Mouse (Mus musculus): ENCODE measurements around the gene Tfg. TPM values are rescaled to one million over a fixed set of nuclear protein-coding genes. Genes with fewer than 3 reads are reported as not detected.

Tfg gene
- polyA plus RNA-seq, 1 experiment from 2014 or later: 177 TPM

DNA sequence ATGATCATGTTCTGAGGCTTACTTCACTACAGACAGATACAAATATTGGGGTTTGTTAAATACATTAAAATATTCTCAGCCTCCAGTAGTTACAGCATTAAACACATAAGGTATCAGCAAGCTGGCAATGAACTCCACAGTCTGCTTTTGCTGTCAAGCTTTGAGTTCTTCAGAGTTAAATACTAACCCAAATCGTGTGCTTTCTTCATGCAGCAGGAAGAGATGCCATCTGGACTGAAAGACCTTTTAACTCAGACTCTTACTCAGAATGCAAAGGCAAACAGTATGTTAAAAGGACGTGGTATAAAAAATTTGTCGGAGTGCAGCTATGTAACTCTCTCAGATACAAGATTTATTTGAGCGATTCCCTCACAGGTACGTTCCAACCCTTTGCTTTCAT lies 30.5 kb downstream of the Tfg start:
- Histone ChIP-seq H3K36me3 (peaks cover 39% of the 10 kb centered on the region), H3K4me3 (no peak overlapping the region), H3K9me3 (no peaks in the 10 kb centered on the region), H3K4me2 (replicated peaks) (no peak overlapping the region), H3K27me3 (no peaks in the 10 kb centered on the region), H3K27ac (replicated peaks) (no peak overlapping the region), H3K4me1 (no peaks in the 10 kb centered on the region), H3K9ac (replicated peaks) (no peak overlapping the region)
- no peak for ATAC-seq (ENCODE audit: low FRiP score, low read depth)
- WGBS: 95% methylated on average over 5 of the region's 5 CpGs

DNA sequence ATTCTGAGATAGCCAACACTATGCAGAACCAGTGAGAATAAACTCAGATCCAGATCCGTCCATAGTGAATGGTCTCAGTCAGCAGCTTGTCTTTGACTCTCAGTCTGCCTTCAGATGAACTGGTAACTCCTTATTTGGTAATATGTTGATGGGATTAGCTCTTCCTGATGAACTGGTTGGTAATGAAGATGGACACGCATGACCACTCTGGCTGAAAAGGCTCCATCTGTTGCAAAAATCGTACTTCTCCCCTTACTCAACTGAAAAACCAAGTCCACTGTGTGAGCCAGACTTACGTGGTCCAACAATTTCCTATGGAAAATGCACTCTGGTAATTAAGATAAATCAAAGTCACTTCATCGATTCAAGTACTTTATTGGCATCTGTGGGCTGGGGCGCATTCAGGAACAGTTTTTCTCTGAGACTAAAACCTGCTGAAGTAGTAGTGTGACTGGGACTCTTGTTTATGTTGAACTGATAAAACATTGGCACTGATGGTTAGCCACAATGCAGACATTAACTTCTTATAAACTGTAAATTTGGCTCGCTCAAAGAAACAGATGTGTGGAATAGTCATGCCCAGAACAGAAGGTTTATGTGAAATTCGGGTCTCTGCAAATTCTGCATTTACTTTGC lies 36.1 kb downstream of the Tfg start:
- 71% methylated on average over 8 of the region's 8 CpGs for WGBS
- Histone ChIP-seq H3K9ac (replicated peaks) (no peak overlapping the region), H3K4me1 (no peaks in the 10 kb centered on the region; the same call in 1 of the 2 replicates), H3K4me3 (no peak overlapping the region), H3K9me3 (no peaks in the 10 kb centered on the region), H3K27me3 (no peaks in the 10 kb centered on the region), H3K36me3 (peaks cover 8% of the 10 kb centered on the region), H3K27ac (replicated peaks) (no peak overlapping the region), H3K4me2 (replicated peaks) (no peak overlapping the region)
- ATAC-seq (ENCODE audit: low FRiP score, low read depth): peak; percentile 72

DNA sequence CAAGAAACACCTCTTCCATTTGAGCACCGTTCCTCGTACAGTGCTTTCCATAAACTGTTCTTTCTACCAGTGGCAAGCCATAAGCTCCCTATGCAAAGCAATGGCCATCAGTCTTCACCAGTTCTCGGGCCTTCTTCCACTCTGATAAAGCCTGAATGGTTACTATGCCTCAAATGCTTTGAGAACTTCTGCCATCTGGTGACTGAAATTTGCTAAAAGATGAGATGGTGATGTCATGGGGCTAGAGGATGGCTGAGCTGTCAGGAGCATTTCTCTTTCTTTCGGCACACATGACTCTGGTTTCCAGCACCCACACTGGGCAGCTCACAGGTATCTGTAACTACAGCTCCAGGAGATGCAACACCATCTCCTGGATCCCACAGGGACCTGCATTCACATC lies 40.1 kb downstream of the Tfg start:
- Histone ChIP-seq H3K36me3 (no peaks in the 10 kb centered on the region), H3K9ac (replicated peaks) (no peak overlapping the region), H3K9me3 (no peaks in the 10 kb centered on the region), H3K27ac (replicated peaks) (no peak overlapping the region), H3K4me3 (no peak overlapping the region), H3K4me1 (no peaks in the 10 kb centered on the region; the same call in 1 of the 2 replicates), H3K4me2 (replicated peaks) (no peak overlapping the region), H3K27me3 (no peaks in the 10 kb centered on the region)
- WGBS: 75% methylated on average over 4 of the region's 4 CpGs
- ATAC-seq (ENCODE audit: low FRiP score, low read depth): no peak

DNA sequence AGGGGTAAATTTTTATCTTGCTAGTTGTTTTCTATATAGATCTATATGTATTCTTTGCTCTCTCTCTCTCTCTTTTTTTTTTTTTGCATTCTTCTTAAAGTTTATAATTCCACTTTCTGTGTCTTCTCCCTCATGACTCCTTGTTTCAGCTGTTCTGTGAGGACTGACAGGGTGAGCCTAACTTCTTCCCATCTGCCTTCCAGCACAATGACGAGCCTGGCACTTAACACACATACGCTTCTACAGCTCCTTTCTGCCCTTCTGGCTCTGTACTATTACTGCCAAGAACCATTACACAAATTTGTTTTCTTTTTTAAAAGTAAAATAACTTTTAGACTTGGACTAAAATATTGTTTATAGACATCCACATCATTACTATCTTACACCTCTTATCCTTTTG lies 43.8 kb downstream of the Tfg start:
- Histone ChIP-seq H3K4me1 (no peaks in the 10 kb centered on the region), H3K4me3 (no peak overlapping the region), H3K9me3 (no peaks in the 10 kb centered on the region), H3K36me3 (no peaks in the 10 kb centered on the region), H3K27ac (replicated peaks) (no peak overlapping the region), H3K4me2 (replicated peaks) (no peak overlapping the region), H3K27me3 (no peaks in the 10 kb centered on the region), H3K9ac (replicated peaks) (no peak overlapping the region)
- no peak for ATAC-seq (ENCODE audit: low FRiP score, low read depth)
- WGBS: 84% methylated on average over 2 of the region's 2 CpGs

DNA sequence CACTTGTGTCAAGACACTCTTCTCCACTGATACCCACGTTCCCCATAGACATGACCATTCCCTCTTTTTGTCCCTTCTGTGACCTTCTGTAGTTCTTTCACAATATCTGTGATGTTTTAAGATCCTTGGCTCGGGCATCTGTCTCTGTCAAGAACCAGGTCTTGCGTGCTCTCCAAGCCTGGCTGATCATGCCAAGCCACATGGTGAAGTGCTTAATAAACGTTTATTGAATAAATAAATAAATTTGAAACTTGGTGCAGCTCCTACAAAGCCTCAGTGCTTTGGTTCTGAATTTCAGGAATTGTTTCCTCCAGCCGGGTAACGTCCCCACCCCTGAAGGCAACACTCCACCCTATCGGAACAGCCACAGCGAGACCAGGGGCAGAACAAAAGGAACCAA lies 46.3 kb downstream of the Tfg start:
- ATAC-seq (ENCODE audit: low FRiP score, low read depth): no peak

DNA sequence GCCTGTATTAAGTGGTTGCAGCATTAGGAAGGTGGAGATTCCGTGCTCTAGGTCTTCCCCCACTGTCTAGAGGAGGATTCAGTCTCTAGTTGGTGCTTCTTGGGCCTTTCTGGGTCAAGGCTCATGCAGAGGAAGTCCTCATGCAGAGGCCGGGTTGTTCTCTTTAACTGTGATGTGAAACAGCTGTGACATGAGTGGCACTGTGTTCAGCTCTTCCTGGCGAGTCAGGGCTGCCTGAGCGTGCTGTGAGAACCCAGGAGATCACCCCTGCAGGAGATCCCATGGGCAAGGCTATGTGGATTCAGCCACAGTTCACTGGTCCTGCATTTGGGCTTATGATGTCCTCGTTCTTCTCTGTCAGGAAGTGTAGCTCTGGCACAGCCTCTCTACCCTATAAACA lies 47.7 kb downstream of the Tfg start:
- Histone ChIP-seq H3K36me3 (no peaks in the 10 kb centered on the region), H3K4me2 (replicated peaks) (no peak overlapping the region), H3K4me1 (no peaks in the 10 kb centered on the region), H3K27ac (replicated peaks) (no peak overlapping the region), H3K9me3 (no peaks in the 10 kb centered on the region), H3K4me3 (no peak overlapping the region), H3K9ac (replicated peaks) (no peak overlapping the region), H3K27me3 (no peaks in the 10 kb centered on the region)
- no peak for ATAC-seq (ENCODE audit: low FRiP score, low read depth)
- 82% methylated on average over 5 of the region's 5 CpGs for WGBS

More for the DNA sequence above, 46.3 kb downstream of the Tfg start:
- Histone ChIP-seq H3K27ac (replicated peaks) (no peak overlapping the region), H3K9ac (replicated peaks) (no peak overlapping the region), H3K4me1 (no peaks in the 10 kb centered on the region), H3K4me2 (replicated peaks) (no peak overlapping the region), H3K27me3 (no peaks in the 10 kb centered on the region), H3K4me3 (no peak overlapping the region), H3K36me3 (no peaks in the 10 kb centered on the region), H3K9me3 (no peaks in the 10 kb centered on the region)
- WGBS: 87% methylated on average over 8 of the region's 8 CpGs

DNA sequence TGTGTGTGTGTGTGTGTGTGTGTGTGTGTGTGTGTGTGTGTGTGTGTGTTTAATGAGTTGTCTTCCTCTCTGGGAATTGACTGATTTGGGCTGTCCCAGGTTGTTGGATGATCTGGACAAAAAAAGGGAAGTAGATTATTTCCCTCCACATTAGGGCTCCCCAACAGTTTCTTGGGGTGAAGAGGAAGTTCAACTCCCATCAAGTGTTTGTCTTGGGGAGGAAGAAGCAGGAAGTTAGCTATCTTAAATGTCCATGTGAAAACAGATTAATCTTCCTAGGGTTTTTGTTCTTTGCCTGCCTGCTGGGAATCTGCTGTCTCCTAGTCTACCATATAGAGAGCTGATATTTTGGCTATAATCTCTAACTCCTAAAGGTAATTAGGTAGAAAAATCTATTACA lies 58.4 kb downstream of the Tfg start:
- ATAC-seq (ENCODE audit: low FRiP score, low read depth): no peak
- H3K4me1 ChIP-seq: no peaks in the 10 kb centered on the region
- no peaks in the 10 kb centered on the region for H3K36me3 ChIP-seq
- H3K4me2 ChIP-seq (replicated peaks): no peak overlapping the region
- H3K27ac ChIP-seq (replicated peaks): no peak overlapping the region
- no peaks in the 10 kb centered on the region for H3K27me3 ChIP-seq
- no peak overlapping the region for H3K4me3 ChIP-seq
- no peaks in the 10 kb centered on the region for H3K9me3 ChIP-seq
- H3K9ac ChIP-seq (replicated peaks): no peak overlapping the region

DNA sequence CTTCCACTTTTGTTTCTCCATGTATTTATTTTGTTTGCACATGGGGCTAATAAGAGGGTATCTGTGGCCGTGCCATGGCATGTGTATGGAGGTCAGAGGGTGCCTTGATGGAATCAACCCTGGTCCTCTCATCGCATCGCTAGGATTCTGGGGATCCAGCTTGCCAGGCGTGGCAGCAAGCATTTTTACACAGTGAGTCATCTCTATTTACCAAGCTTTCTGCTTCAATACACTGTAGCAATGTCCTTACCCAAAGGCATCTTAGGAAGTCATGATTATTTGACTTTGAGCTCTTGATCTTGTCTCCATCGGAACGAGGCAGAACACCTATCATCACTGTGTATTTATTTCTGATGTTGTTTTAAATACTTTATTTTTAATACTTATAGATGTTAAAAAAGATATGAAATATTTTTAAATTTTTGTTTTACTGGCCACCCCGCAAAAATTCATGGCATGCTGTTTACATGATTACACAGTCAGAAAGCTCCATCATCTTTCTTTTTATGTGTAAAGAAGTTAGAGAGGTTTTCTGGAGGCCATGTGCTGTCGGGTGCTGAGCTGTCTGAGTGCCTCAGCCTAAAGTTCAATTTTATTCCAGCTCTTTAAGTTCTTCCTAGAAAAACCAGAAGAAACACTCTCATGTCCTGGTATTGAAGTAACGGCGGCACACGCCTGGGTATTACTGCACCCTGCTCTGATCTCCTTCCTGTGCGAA lies 61.9 kb downstream of the Tfg start:
- H3K4me2 ChIP-seq (replicated peaks): no peak overlapping the region; the same call in 1 of the 2 replicates
- no peak overlapping the region for H3K9ac ChIP-seq (replicated peaks)
- H3K36me3 ChIP-seq: no peaks in the 10 kb centered on the region
- 74% methylated on average over 12 of the region's 12 CpGs for WGBS
- no peaks in the 10 kb centered on the region for H3K27me3 ChIP-seq
- ATAC-seq (ENCODE audit: low FRiP score, low read depth): no peak
- H3K4me3 ChIP-seq: no peak overlapping the region
- H3K4me1 ChIP-seq: no peaks in the 10 kb centered on the region
- no peaks in the 10 kb centered on the region for H3K9me3 ChIP-seq
- H3K27ac ChIP-seq (replicated peaks): no peak overlapping the region

DNA sequence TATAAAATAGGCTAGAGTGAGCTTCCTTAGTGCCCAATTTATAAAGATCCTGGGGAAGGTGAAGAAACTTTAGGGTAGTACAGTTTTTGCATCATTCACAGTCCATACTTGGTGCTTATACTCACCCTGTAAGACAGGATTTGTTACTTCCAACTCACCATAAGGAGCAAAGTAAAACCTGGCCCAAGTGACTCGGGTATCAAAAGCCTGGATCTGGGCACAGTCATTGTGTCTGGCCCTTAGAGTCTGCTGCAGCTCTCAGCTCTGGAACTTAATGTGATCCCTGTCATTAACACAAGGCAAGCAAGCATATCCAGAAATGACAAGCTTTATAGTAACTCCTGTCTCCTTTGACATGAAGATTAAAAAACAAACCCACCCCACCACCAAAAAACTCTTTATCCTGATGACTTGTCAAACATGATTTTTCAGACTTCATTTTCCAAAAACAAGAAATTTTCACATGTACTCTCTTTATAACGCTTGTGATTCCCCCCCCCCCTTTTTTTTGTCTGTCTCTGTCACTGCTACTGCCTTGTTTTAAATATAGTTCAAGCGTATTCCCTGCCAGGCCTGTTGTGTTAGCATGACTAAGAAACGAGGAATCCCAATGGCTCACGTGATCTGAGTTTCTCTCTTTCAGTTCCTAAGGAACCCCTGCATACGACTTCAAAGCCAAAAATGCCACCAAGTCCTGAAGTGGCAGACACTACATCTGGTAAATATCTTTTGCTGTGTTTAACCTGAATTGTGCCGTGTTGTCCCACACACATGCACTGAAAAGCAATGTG lies 70.7 kb downstream of the Tfg start:
- WGBS: 61% methylated on average over 7 of the region's 7 CpGs
- ATAC-seq (ENCODE audit: low FRiP score, low read depth): no peak

DNA sequence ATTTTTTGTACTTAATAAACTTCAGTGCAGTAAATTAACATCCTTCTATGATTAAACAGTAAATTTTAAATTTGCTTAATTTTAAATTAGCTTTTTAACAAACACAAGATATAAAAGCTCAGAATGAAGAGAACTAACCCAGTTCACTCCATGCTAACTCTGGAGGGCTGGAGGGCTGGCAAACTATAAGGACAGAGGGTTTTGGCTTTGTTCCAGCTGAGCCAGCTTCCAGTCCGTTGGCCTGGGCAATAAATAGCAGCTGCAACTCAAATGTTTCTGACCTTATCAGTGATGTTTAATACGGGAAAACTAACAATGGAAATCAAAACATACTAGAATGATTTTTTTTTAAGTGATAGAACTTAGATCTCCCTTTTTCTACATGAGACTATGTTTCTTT lies 72.0 kb downstream of the Tfg start:
- Histone ChIP-seq H3K9me3 (no peaks in the 10 kb centered on the region), H3K9ac (replicated peaks) (no peak overlapping the region), H3K4me2 (replicated peaks) (no peak overlapping the region), H3K27me3 (no peaks in the 10 kb centered on the region), H3K36me3 (no peaks in the 10 kb centered on the region), H3K27ac (replicated peaks) (no peak overlapping the region), H3K4me3 (no peak overlapping the region), H3K4me1 (no peaks in the 10 kb centered on the region)
- no peak for ATAC-seq (ENCODE audit: low FRiP score, low read depth)
- 39% methylated on average over 2 of the region's 2 CpGs for WGBS

More for the DNA sequence above, 70.7 kb downstream of the Tfg start:
- Histone ChIP-seq H3K4me3 (no peak overlapping the region), H3K9me3 (no peaks in the 10 kb centered on the region), H3K27me3 (no peaks in the 10 kb centered on the region), H3K4me2 (replicated peaks) (no peak overlapping the region), H3K27ac (replicated peaks) (no peak overlapping the region), H3K4me1 (no peaks in the 10 kb centered on the region), H3K36me3 (no peaks in the 10 kb centered on the region), H3K9ac (replicated peaks) (no peak overlapping the region)

All from midbrain, embryonic 12.5 days (tissue).